Mouse (Mus musculus) CH12F3 (cell line): ENCODE measurements at regions not wholly inside any gene's neighbourhood (a gene's known extent, or its start where the extent isn't known, plus 50 kb on each side); places are given as distances from the start of the nearest gene placed in this dataset.
"Not testable (repeated sequence)": the region's sequence is repeated elsewhere in the genome, so short reads cannot be mapped to it uniquely, and the experiment has no call there.

Source experiments
- in situ Hi-C: fragments of 300-500 bp; cut with MboI; formaldehyde crosslinking; loops from 2 replicates; pipeline ENCODE4 v1.14.3; 2020; ENCODE audit warnings: low sequenced_read_pairs

DNA sequence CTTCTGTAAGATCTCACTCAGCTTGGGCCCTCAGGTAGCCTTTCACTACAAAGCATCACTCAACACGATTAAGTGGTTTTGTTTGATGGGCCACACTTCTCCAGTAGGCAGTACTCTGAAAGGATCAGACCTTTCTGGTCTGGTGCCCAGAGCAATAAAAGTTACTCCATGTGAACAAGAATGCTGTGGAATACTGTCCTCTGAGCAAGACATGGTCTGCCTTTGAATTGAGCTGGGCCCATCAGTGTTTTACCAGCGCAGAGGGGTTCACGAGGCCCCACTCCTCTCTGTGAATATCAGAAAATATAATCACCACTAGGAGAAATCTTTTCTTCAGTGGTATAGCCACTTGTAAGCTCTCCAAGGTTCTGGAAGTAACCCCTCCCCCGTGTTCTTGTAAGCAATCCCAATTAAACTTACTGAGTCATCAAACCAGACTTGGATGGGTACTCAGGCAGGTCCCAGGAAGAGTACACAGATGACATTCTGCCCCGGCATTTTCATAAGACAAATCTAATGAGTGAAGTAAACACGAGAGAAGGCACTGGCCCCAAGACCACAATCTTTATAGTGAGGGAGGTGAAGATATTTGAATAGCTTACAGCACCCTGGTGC, 292.0 kb downstream of the Gadd45g start:
- in situ Hi-C loops: no loop called here

DNA sequence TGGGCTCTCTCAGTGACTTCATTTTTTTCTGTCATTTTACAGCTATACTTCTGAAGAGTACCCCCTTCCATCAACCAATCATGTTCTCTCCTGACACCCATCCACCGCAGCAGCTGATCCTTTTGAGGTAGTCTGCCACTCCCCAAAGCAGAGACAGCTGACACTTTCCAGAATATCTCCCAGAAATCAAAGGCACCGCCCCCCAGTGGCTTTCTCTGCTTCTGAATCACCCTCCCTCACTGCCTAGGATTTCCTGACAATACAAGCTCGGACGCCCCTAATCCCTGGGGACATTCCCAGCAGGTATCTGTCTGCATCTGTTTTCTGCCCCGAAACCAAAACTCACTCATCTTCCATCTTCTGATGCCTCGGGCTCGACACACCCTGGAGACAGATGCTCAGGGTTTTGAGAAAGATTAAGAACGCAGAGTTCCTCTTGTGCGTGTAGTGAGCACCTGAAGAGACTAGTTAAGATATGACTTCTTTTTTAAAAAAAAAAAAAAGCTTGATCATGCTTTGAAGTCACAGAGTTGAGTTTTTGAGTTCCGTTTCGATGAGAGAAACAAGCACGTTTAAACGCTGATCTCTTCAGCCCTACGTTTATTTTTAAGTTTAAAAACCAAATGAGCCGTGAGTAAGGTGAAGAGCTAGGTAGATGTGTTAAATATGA, 292.8 kb downstream of the Gadd45g start:
- in situ Hi-C loops: no loop called here

DNA sequence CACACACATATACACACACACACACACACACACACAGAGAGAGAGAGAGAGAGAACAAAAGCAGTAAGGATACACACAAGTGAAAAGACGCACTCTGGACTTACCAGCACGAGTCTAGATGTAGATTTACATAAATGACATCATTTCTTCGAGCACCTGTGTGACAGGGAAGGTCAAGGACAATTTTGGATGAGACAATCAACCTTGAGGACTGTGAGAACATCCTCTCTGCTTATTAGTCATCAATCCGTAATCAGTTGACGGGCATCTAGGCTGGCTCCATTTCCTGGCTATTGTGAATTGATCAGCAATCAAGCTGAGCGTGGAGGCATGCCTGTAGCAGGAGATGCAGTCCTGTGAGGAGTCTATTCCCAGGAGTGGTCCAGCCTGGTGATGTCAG, 293.7 kb downstream of the Gadd45g start:
- in situ Hi-C loops: no loop called here

DNA sequence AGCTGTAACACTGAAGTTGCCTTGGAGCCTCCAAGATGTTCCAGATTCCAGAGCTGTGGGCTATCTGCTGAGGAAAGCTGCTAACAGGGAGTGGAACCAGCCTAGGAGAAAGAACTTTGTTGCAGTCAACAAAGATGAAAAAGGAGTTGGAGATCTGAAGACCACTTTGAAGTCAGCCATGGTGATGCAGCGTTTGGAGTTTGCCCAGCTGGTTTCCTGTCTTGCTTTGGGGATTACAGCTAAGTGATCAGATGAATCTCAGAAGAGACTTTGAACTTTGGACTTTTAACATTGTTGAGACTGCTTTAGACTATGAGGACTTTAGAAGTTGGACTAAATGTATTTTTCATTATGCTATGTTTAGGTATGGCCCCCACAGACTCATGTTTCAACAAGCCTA, 297.6 kb downstream of the Gadd45g start:
- in situ Hi-C loops: not testable (repeated sequence)

DNA sequence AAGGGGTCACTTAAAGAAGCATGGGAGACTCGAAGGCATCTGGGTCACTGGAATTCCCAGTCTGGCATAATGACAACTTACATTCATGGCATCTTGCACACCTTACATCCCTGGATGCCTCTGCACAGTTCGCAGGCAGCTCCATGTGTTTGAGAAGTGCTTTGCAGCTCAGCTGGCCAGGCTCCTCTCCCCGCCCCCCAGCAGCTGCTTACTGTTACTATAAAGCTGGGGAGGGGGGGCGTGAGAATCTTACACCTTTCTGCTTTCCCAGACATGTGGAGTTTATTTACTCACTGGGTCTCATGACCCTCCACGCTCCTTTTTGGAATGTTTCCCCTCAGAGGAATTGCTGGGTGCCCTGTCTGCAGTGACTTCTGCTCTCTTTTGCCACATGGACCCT, 299.4 kb downstream of the Gadd45g start:
- in situ Hi-C loops: no loop called here

DNA sequence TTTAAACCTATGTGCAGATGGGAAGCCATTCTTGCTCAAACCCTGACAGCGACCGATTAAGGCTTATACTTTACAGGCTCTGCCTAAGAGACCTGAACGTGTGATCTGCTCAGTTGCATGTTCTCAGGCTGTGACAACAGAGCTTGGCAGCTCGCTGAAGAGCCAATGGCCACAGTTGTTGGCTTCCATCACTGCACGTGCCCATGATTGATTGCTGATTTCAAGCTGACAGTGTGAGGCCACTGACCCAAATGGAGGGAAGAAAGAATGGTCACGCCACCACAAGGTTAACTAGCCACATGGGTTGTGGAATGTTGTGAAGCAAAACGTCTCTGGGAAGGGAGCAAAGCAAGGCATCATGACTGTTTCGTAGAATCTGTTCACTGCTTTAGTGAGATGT, 303.8 kb downstream of the Gadd45g start:
- in situ Hi-C loops: no loop called here

DNA sequence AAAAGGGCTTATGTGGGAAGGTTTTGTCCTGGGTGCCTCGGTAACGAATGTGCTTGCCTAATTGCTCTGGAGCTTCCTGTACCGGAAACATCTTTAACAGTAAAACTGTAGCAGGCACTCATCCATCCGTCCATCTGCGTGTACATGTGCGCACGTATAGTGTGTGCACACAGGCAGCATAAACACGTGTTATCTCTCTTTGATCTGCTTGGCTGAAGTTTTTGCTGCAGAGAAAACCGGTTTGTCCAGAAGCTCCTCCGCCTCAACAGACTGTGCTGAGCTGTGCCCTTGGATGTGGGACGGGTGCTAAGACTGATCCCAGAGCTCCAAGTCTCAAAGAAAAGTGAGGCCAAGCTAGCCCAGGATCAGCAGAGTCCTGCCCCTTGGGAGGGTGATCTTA, 305.3 kb downstream of the Gadd45g start:
- in situ Hi-C loops: no loop called here

DNA sequence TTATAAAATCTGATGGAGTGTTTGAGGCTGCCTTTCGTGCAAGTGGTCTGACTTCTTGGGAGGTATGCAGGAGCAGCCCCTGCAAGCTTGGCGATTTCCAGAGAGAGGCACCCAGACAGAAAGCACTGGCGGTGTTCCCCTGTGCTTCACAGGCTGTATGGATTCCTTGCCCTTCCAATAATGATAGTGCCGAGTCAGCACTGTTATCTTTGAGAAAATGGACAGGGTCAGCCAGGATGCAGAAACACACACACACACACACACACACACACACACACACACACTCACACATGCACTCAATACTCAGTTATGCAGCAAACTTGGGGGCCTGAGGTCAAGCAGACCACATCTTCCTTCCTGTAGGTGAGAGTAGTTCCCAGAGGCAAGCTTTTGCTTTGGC, 305.7 kb downstream of the Gadd45g start:
- in situ Hi-C loops: no loop called here

DNA sequence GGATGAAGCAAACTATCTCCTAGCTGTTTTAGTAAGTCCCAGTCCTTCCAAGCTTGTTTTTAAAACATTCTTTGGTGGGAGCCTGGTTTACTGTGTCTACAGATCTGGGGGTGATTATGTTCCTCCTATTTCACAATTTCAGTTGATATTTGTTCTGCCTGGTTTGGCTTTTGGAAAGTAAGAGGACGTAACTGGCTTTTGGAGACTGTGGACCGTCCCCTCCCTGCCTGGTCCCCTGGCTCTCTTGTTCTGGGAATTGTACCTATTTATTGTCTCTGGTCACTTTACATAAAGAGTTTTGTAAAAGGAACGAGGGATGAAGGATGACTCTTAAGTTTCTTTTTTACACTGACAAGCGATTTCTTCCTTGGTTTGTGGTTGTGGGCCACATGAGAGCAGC, 306.6 kb downstream of the Gadd45g start:
- in situ Hi-C loops: no loop called here

DNA sequence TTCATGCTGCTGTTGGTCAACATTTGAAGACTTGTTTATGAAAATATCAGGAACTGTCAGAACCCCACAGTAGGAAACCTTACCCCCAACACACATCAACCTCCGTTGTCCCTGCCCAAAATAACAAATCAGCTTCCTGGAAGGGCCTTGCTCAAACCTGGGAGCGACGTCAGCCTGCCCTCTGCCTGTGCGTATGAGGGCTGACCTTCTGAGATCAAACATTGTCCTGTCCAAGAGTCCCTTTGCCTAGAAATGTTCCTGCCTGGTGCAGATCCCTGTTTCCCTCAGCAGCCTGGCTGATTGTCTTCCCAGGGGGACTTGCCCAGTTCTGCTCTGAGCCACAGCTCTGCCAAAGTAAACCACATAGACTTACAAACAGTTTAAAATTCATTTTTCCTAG, 307.1 kb downstream of the Gadd45g start:
- in situ Hi-C loops: no loop called here

DNA sequence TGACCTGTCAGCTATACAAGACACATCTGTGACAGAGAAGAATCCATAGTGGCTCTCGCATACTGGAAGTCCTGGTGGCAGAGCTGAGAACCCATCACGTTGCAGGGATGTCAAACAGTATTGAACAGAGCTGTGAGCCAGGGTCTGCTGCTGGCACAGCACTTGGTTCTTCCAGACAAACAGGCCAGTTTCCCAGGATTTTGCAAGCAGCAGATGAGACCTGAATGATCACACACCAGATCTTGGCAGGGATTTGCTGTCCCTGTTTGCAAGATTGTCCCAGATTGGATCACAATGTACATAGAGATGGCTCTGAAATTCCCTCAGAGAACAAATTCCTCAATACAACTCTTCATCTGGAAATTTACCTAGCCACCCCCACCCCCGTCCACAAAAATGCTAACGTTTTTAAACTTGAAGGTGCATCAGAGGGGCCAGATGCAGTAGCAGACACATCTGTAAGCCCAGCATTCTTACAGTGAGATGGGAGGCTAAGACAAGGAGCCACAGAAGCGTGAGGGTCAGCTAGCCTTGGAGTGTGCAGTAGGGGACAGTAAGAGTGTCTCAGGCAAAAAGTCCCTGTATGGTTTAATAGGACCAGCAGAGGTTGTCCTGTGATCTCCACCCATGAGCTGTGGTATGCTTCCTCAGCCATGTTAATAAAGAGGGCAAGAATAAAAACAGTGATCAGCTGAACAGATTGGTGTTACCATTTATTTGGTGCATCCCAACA, 307.8 kb downstream of the Gadd45g start:
- in situ Hi-C loops: no loop called here

DNA sequence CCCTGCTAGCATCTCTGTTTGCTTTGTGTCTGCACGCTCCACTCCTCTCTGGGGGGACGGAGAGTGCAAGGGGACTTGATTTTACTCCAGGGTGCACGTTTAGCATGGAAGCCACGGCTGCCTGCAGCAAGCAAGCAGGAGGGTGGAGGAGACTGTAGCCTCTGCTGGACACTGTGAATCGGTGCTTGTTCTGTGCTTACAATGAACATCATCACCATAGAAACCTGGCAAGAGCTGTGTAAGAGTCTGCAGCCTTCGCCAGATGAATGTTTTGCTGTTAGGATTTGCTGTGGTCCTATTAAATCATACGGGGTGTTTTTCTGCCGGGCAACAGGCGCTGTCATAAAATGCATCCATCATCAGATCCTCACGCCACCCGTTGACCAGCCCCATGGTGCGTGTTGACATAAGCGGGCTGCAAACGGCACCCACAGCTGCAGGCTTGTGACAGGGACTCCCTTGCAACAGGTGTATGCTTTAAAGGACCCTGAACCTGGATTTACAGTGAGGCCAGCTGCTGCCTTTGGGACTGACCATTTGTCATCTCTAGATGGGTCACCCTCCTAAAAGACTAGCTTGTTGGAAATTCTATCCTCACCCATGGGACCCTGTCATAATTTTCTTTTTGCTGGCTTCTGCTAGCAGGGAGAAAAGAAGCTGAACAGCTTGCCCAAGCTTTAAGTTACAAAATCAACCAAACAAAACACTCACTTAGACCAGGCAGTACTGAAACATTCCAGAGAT, 308.5 kb downstream of the Gadd45g start:
- in situ Hi-C loops: no loop called here

DNA sequence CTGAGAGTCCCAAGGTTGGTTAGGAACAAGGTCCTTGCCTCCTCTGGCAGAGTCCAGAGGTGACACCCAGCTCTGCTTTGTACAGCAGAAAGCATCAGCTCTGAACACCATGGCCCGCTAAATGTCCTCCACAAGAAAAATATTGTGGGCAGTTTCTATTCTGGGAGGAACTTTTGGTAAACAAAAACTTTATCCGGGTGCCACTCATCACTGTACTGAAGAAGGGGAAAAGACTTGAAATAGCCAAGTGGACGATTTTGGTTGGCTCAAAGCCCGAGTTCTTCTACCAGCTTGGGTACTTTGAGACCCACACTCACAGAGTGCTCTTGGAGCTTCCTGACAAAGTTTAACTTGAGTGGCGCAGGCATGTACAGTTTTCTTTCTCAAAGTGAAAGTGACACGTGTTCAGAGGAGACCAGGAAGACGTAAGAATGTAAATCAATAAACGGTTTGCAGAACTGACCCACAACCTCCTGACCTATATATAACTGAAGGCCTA, 309.2 kb downstream of the Gadd45g start:
- in situ Hi-C loops: no loop called here

DNA sequence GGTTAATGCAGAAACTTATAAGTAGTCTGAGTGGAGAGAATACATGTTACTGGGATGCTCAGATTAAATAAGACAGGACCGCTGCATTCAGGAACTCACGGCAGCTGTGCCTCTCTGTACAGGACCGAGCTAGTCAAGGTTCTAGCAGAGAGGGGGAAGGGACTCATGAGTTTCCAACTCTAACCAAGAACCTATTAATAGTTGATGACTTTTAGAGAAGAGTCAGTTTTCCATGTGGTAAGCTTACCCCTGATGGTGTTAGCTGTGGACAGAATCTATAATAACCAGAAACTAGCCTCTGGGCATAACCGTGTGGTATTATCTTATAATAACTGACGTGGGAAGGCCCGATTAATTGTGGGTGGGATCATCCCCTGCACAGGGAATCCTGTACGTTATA, 316.2 kb downstream of the Gadd45g start:
- in situ Hi-C loops: no loop called here

DNA sequence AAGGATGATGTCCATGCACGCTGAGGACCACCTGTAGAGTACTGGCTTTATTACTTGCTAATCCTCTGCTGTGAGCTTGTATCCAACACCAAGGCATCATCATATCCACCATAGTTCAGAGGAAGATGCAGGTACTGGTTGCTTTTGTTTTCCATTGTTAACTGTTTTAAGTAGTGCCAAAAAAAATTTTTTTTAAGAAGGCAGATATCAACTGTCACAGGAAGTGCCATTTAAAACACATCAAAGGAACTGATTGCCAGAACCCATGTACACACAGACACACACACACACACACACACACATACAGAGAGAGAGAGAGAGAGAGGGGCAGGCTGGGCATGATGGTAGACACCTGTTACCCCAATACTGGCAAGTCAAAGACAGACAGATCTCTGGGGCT, 319.1 kb downstream of the Gadd45g start:
- in situ Hi-C loops: no loop called here

DNA sequence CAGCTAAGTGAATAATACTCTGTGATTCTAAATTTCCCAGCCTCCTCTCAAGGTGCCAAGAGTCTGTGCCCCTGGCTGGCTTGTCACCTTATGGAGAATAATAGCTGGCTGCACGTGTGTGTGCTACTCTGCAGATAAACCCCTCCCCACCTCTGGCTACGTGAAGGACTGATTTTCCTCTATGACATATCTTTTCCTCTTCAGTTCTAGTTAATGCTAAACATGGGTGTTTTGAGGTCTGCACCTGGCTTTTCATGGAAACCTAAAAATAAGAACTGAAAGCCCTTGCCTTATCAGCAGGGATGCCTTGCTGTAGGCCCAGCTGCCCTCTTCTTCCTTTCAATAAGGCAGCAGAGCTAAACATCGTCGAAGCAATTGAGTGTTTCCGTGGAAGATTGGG, 321.5 kb downstream of the Gadd45g start:
- in situ Hi-C loops: no loop called here

DNA sequence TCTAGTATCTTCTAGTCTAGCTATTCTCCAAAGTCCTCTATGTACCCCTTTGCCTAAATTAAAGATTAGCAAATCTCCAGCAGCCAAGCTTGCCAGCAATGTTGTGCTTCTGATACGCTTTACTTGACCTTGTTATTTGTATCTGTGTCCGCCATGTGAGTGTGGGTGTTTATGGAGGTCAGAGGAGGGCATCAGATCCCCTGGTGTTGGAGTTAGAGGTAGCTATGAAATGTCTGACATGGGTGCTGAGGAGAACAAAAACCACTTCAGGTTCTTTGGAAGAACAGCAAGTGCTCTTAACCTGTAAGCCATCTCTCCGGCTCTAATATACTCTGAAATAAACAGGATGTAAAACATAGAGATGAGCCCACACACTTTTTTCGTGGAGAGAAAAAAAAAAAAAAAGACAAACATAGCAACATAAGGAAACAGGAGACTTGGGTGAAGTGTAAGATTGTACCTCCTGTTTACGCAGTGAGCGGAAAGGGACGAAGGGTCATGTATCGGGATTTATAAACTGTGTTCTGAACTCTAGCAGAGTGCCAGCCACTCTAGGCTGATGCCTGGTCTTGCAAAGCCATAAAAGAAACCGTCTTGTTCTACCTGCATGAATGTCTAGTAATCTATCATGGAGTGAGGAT, 326.3 kb downstream of the Gadd45g start:
- in situ Hi-C loops: no loop called here

DNA sequence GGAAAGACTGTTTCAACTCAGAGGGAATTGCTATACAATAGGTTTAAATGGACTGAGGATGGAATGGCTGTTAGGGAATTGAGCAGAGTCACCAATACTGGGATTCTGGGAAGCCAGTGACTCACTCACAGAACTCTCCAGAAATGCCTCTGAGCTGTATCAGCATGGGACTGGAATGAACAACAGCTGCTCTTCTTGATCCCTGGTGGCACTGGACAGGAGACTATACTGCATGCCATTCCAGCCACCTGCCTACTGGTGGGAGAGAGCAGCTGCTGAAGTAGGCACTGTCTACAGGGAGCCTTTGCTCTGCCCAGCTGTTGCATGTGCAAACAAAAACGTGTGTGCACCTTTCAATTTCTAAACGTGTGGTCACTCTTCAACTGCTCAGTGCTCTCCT, 329.2 kb downstream of the Gadd45g start:
- in situ Hi-C loops: no loop called here

DNA sequence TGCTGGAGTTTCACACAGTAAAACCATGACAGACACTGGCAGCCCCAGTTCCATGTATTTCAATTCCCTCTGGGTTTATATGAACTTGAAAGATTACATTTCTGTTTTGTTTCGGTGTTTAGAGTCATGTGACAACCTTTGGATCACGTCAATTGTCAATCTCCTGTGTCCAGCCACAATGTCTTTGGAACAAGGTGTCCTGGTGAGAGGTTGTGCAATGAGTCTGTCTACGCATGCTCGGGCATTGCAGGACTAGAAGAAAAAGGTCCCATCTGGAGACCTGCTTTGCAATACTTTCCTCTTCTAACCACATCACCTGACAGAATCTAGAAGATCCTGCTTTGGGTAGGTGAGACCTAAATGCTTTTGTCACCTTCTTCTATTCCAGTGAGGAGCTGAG, 333.5 kb downstream of the Gadd45g start:
- in situ Hi-C loops: no loop called here

DNA sequence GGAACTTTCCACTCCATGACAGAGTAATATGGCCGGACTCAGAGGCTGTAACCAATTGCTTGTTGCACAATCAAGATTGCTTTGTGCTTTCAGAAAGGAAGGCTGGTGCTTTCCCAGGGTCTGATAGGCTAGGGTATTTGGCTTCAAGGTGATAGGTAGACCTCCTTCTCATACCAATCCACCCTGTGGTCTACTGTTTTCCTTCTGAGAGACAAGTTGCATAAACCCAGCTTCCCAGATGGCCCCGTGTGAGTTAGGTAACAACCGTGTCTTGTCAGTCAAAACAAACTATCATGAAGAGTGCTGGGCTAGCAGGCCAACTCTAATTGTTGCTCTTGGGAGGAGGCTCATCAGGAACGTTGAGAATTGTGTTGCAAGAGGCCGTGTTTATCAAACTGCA, 337.2 kb downstream of the Gadd45g start:
- in situ Hi-C loops: no loop called here

DNA sequence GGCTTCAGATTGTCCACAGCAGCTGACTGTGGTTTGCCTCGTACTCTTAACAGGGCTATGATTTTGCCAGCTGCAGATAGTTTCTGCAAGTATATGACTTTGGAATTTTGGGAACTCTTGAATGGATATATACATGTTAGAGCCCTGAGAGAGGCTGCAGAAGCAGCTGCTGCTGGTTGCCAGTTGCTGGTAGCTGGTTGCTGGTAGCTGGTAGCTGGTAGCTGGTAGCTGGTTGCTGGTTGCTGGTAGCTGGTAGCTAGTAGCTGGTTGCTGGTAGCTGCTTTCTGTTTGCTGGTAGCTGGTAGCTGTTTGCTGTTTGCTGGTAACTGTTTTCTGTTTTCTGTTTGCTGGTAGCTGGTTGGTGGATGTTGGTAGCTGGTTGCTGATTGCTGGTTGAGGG, 339.1 kb downstream of the Gadd45g start:
- in situ Hi-C loops: no loop called here
